Mouse (Mus musculus) ES-E14 (cell line): ENCODE measurements around the gene Mbnl1.

Experiments used
- MAFK ChIP-seq: IDR thresholded peaks from 2 replicates; pipeline ENCODE4 v1.6.1; 2014; ENCODE audit warnings: mild to moderate bottlenecking, low read depth, low read length, inconsistent platforms; ENCODE audit not compliant: insufficient read depth
- ZNF384 ChIP-seq: IDR thresholded peaks from 2 replicates; pipeline ENCODE4 v1.6.1; 2012; ENCODE audit warnings: low read depth, low read length, inconsistent platforms

GRCm38 (mm10) chr3:60489509-60489908, 16.9 kb downstream of the Mbnl1 start:
- TF ChIP-seq ZNF384 (no peak), MAFK (no peak)
